8 mouse cellular contexts compared by ENCODE assay signal in the genomic region with DNA sequence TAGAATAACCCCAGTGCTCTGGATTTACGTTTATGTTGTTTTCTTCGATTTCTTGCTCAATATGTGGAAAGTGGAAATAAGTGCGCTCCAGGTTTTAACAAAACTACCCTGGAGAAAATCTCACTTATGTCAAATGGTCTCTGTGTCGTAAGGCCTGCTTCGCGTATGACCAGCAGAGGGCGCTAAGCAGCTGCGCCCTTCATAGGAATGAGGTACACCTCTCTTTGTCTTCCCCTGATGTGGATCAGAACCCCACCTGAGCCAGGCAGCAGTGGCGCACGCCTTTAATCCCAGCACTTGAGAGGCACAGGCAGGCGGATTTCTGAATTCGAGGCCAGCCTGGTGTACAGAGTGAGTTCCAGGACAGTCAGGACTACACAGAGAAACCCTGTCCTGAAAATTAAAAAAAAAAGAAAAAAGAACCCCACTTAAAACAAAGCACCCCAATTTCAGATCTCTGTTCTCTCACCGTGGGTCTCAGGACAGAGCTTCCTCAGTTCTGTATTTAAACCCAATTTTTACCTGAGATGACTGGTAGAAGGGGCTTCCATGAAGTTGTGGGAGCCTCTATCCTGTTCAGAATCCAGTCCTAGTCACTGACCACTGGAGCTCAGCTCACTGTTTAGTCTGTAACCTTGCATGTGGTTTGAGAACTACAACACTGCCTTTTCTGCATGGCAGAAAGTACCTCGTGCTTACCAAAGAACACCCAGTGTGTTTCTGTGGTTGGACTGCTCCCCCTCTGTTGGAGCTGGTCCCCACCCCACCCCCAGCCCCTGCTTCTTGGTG. TPM values are rescaled to one million over a fixed set of nuclear protein-coding genes. Genes with fewer than 3 reads are reported as not detected.
DNase-seq lines count a peak whose midpoint lies in the region; ATAC-seq and TF ChIP-seq lines count a peak whose summit lies in the region.

No protein-coding gene starts in this region.

- H3K4me1 ChIP-seq in forebrain, embryonic 12.5 days = no peaks in the 10 kb centered on the region
- H3K4me1 ChIP-seq in limb, embryonic 10.5 days = no peaks in the 10 kb centered on the region
- H3K4me1 ChIP-seq in midbrain, postnatal 0 days (ENCODE audit: insufficient read depth, low read length) = no peaks in the 10 kb centered on the region

- peak; percentile 91 for ATAC-seq in forebrain, embryonic 12.5 days (ENCODE audit: low FRiP score)
- peak; percentile 78 for ATAC-seq in midbrain, postnatal 0 days (ENCODE audit: low FRiP score)

- peak; percentile 86 for TF ChIP-seq CTCF in midbrain, postnatal 0 days (IDR thresholded peaks at IDR 0.05)

- H3K27me3 ChIP-seq in forebrain, embryonic 12.5 days = no peaks in the 10 kb centered on the region
- no peaks in the 10 kb centered on the region for H3K27me3 ChIP-seq in limb, embryonic 10.5 days (ENCODE audit: low read depth, poor library complexity, severe bottlenecking)
- no peaks in the 10 kb centered on the region for H3K27me3 ChIP-seq in midbrain, postnatal 0 days (ENCODE audit: insufficient read depth, low read length)

- no peaks in the 10 kb centered on the region for H3K36me3 ChIP-seq in forebrain, embryonic 12.5 days (replicated peaks)
- H3K36me3 ChIP-seq in limb, embryonic 10.5 days = no peaks in the 10 kb centered on the region
- no peaks in the 10 kb centered on the region for H3K36me3 ChIP-seq in midbrain, postnatal 0 days (ENCODE audit: insufficient read depth, low read length)

- H3K9me3 ChIP-seq in forebrain, embryonic 12.5 days = no peaks in the 10 kb centered on the region
- no peaks in the 10 kb centered on the region for H3K9me3 ChIP-seq in limb, embryonic 10.5 days (replicated peaks)
- no peaks in the 10 kb centered on the region for H3K9me3 ChIP-seq in midbrain, postnatal 0 days (ENCODE audit: low read length)

- H3K4me3 ChIP-seq in forebrain, embryonic 12.5 days (replicated peaks) = no peak overlapping the region
- no peak overlapping the region for H3K4me3 ChIP-seq in limb, embryonic 10.5 days
- no peak overlapping the region for H3K4me3 ChIP-seq in midbrain, postnatal 0 days (ENCODE audit: low read depth, low read length)

- no peak overlapping the region for H3K27ac ChIP-seq in forebrain, embryonic 12.5 days
- no peak overlapping the region for H3K27ac ChIP-seq in limb, embryonic 10.5 days
- H3K27ac ChIP-seq in midbrain, postnatal 0 days (ENCODE audit: low read depth, low read length) = no peak overlapping the region

- no peak overlapping the region for H3K9ac ChIP-seq in forebrain, embryonic 12.5 days
- no peak overlapping the region for H3K9ac ChIP-seq in midbrain, postnatal 0 days (replicated peaks; ENCODE audit: low read length, poor library complexity, severe bottlenecking)

- 24% methylated on average over 14 of the region's 14 CpGs for WGBS in forebrain, embryonic 12.5 days
- 30% methylated on average over 14 of the region's 14 CpGs for WGBS in limb, embryonic 10.5 days
- 24% methylated on average over 14 of the region's 14 CpGs for WGBS in midbrain, postnatal 0 days

- peak; percentile 26 for DNase-seq in layer of hippocampus, adult 11-12 months (ENCODE audit: low spot score)
- no peak for DNase-seq in layer of hippocampus, adult 9-11 months
- DNase-seq in brain, adult 2 months (ENCODE audit: low read depth, low spot score) = peak; percentile 71
- DNase-seq in hindlimb bud, embryonic 11.5 days (ENCODE audit: extremely low spot score, low read depth, low spot score) = peak; percentile 44
- DNase-seq in limb, embryonic 10.5 days (ENCODE audit: low spot score) = peak; percentile 80
- peak; percentile 62 for DNase-seq in midbrain, postnatal 0 days (ENCODE audit: low spot score)
- DNase-seq in thymus, postnatal 0 days (ENCODE audit: low spot score) = peak; percentile 51

- peak overlapping the region; percentile 33 for H3K4me2 ChIP-seq in forebrain, embryonic 12.5 days
- 0 out of 2 replicates have a peak overlapping the region, but pooled peaks have one; percentile 4 for H3K4me2 ChIP-seq in midbrain, postnatal 0 days (ENCODE audit: low read depth, low read length, poor library complexity, severe bottlenecking)

RNA-seq across cellular contexts. Expression of gene Adgrf4, which starts 33.3 kb away (rescaled TPM):
- not detected in 2 replicates for polyA plus RNA-seq in forebrain, embryonic 12.5 days (2016; fragmentation: Nextera tagmentation; extraction: Ambion mirVana)
- not detected in 2 replicates for polyA plus RNA-seq in limb, embryonic 10.5 days (2016; fragmentation: Nextera tagmentation; extraction: Ambion mirVana)
- 0.88 and 0.90 TPM in 2 replicates for total RNA-seq in midbrain, postnatal 0 days (2014; rRNA removed)
- polyA plus RNA-seq in midbrain, postnatal 0 days (2015; fragmentation: Nextera tagmentation; extraction: Ambion mirVana) = 0.07 and 0.11 TPM in 2 replicates
- 0.21 and 0.34 TPM in 2 replicates for polyA plus RNA-seq in thymus, postnatal 0 days (2015; fragmentation: Nextera tagmentation; extraction: Ambion mirVana)

RNA-seq across cellular contexts. Expression of gene Opn5, which starts 47.6 kb away (rescaled TPM):
- polyA plus RNA-seq in forebrain, embryonic 12.5 days (2016; fragmentation: Nextera tagmentation; extraction: Ambion mirVana) = not detected in 2 replicates
- not detected in 2 replicates for polyA plus RNA-seq in limb, embryonic 10.5 days (2016; fragmentation: Nextera tagmentation; extraction: Ambion mirVana)
- 0.24 and 0.38 TPM in 2 replicates for total RNA-seq in midbrain, postnatal 0 days (2014; rRNA removed)
- polyA plus RNA-seq in midbrain, postnatal 0 days (2015; fragmentation: Nextera tagmentation; extraction: Ambion mirVana) = 0.11 TPM in 1 of 2 replicates, not detected in the other
- polyA plus RNA-seq in thymus, postnatal 0 days (2015; fragmentation: Nextera tagmentation; extraction: Ambion mirVana) = not detected in 2 replicates
